Mouse (Mus musculus) ovary, postnatal 36 days (tissue): Measurements from ENCODE around the gene Gm4631.
"Not testable (repeated sequence)": the region's sequence is repeated elsewhere in the genome, so short reads cannot be mapped to it uniquely, and the experiment has no call there.

ENCODE experiments used
- DNase-seq: peaks from one replicate; pipeline ENCODE4 v3.0.0; 2022; ENCODE audit warnings: low spot score, mixed read lengths

The Gm4631 gene

DNA sequence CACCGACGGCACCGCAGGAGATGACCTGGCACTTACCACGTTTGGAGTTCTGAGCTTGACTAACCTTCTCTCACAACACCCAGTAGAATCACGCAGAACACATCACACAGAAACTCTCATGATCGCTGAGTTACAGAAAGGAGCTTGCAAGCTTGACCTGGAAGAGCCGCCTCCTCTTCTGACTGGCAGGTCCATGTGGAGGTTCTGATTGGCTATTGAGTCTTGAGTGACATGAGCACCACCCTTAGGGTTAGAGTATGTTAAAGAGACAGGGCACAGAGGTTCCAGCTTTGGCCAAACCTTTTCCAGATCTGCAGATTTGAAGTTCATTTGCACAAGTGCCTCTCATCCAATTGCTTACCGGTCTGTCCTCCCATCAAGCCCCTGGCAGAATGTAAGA is at the start of gene Gm4631:
Gene Gm4631 (minus strand): TSS at position 101 of the 400 bp plus-strand sequence.
- not testable (repeated sequence) for DNase-seq

DNA sequence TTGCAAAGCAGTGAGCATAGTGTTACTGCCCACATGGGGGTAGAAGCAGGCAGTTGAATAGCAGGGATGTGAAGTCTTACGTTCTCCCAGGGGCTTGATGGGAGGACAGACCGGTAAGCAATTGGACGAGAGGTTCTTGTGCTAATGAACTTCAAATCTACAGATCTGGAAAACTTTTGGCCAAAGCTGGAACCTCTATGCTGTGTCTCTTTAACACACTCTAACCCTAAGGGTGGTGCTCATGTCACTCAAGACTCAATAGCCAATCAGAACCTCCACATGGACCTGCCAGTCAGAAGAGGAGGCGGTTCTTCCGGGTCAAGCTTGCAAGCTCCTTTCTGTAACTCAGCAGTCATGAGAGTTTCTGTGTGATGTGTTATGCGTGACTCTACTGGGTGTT is 34.1 kb upstream of the Gm4631 start, which contains the start of gene Zfp968:
Gene Zfp968 (plus strand): TSS at position 301 of the 400 bp plus-strand sequence.
- not testable (repeated sequence) for DNase-seq

DNA sequence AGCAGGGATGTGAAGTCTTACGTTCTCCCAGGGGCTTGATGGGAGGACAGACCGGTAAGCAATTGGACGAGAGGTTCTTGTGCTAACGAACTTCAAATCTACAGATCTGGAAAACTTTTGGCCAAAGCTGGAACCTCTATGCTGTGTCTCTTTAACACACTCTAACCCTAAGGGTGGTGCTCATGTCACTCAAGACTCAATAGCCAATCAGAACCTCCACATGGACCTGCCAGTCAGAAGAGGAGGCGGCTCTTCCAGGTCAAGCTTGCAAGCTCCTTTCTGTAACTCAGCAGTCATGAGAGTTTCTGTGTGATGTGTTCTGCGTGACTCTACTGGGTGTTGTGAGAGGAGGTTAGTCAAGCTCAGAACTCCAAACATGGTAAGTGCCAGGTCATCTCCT is 63.2 kb downstream of the Gm4631 start, which contains the start of gene Gm14440:
Gene Gm14440 (plus strand): TSS at position 301 of the 400 bp plus-strand sequence.
- DNase-seq = not testable (repeated sequence)
